Mouse (Mus musculus) thymus, adult 2 months (tissue): ENCODE measurements around the gene Gm16223. TPM values are rescaled to one million over a fixed set of nuclear protein-coding genes. Genes with fewer than 3 reads are reported as not detected.

Experiments used
- DNase-seq: peaks from one replicate; pipeline ENCODE4 v3.0.0; 2021
- H3K27ac ChIP-seq: fragments of 200-500 bp; 2 replicates; pipeline ENCODE4 v1.5.1; 2012; ENCODE audit warnings: low read length, control low read depth; ENCODE audit not compliant: control insufficient read depth, insufficient read depth
- H3K27me3 ChIP-seq: fragments of 200-500 bp; 2 replicates; pipeline ENCODE4 v1.6.1; 2012; ENCODE audit warnings: mild to moderate bottlenecking, low read length, moderate library complexity, mixed read lengths; ENCODE audit not compliant: control insufficient read depth, insufficient read depth
- H3K36me3 ChIP-seq: fragments of 200-500 bp; 2 replicates; pipeline ENCODE4 v1.6.1; 2012; ENCODE audit warnings: mild to moderate bottlenecking, low read length, moderate library complexity; ENCODE audit not compliant: control insufficient read depth, insufficient read depth
- H3K4me1 ChIP-seq: fragments of 200-500 bp; replicated peaks from 2 replicates; pipeline ENCODE4 v1.6.1; 2012; ENCODE audit warnings: low read length; ENCODE audit not compliant: control insufficient read depth, insufficient read depth
- H3K4me3 ChIP-seq: fragments of 200-500 bp; 2 replicates; pipeline ENCODE4 v1.5.1; 2012; ENCODE audit warnings: mild to moderate bottlenecking, low read length, control low read depth, moderate library complexity; ENCODE audit not compliant: control insufficient read depth, insufficient read depth
- CTCF ChIP-seq: fragments of 200-500 bp; IDR thresholded peaks from 2 replicates; pipeline ENCODE4 v1.5.1; 2012; ENCODE audit warnings: mild to moderate bottlenecking, control low read depth, low read length, moderate library complexity, borderline replicate concordance; ENCODE audit not compliant: control insufficient read depth, poor library complexity, insufficient read depth; ENCODE audit errors: extremely low read depth
- POLR2A ChIP-seq: fragments of 200-500 bp; IDR thresholded peaks from 2 replicates; pipeline ENCODE4 v1.6.1; 2012; ENCODE audit warnings: mild to moderate bottlenecking, low read length, control low read depth, moderate library complexity; ENCODE audit not compliant: control insufficient read depth, poor library complexity, insufficient read depth; ENCODE audit errors: extremely low read depth
- WGBS: fragments of 180-500 bp; shearing (Covaris S2); methylation state at CpG from one replicate; pipeline ENCODE4 v1.1.7; 2018; 5-methylcytosine and 5-hydroxymethylcytosine counted together
- polyA plus RNA-seq: library from polyadenylated mRNA; depleted of rRNA; stranded (reverse); fragments of >200 nt; gene quantifications from 2 replicates; pipeline ENCODE4 v1.2.3, GENCODE M21; 2012

Gene Gm16223
- polyA plus RNA-seq, 1 experiment: not detected

- Histone ChIP-seq H3K4me1 (no peaks in the 10 kb centered on the region), H3K27me3 (no peaks in the 10 kb centered on the region), H3K36me3 (no peaks in the 10 kb centered on the region), H3K27ac (no peak overlapping the region), H3K4me3 (no peak overlapping the region)
- TF ChIP-seq POLR2A: no peak
- TF ChIP-seq CTCF: no peak
- 84% methylated on average over 3 of the region's 3 CpGs for WGBS
- DNase-seq: no peak
These were observed 685 bp upstream of the Gm16223 start for GRCm38 (mm10) chr5:42067075-42067474.

GRCm38 (mm10) chr5:42068188-42068579 lies 424 bp downstream of the Gm16223 start:
- Histone ChIP-seq H3K4me1 (no peaks in the 10 kb centered on the region), H3K27ac (no peak overlapping the region), H3K27me3 (no peaks in the 10 kb centered on the region), H3K4me3 (no peak overlapping the region), H3K36me3 (no peaks in the 10 kb centered on the region)
- WGBS: 61% methylated on average over 1 of the region's 1 CpGs
- no peak for TF ChIP-seq CTCF
- TF ChIP-seq POLR2A: no peak
- DNase-seq: no peak

GRCm38 (mm10) chr5:42116586-42117346 lies 49.0 kb downstream of the Gm16223 start:
- 86% methylated on average over 5 of the region's 5 CpGs for WGBS
- no peaks in the 10 kb centered on the region for H3K36me3 ChIP-seq
- H3K4me3 ChIP-seq: no peak overlapping the region
- H3K27me3 ChIP-seq: no peaks in the 10 kb centered on the region
- H3K27ac ChIP-seq: no peak overlapping the region
- H3K4me1 ChIP-seq: no peaks in the 10 kb centered on the region
- no peak for DNase-seq
- TF ChIP-seq CTCF (no peak), POLR2A (no peak)

- H3K27ac ChIP-seq: no peak overlapping the region
- H3K4me3 ChIP-seq: no peak overlapping the region
- no peak for DNase-seq
- no peak for TF ChIP-seq CTCF
- TF ChIP-seq POLR2A: no peak
- no peaks in the 10 kb centered on the region for H3K27me3 ChIP-seq
- H3K4me1 ChIP-seq: no peaks in the 10 kb centered on the region
- no peaks in the 10 kb centered on the region for H3K36me3 ChIP-seq
These were observed 57.8 kb downstream of the Gm16223 start for GRCm38 (mm10) chr5:42125562-42125961.

- Histone ChIP-seq H3K27me3 (no peaks in the 10 kb centered on the region), H3K4me3 (no peak overlapping the region), H3K27ac (no peak overlapping the region), H3K36me3 (no peaks in the 10 kb centered on the region), H3K4me1 (no peaks in the 10 kb centered on the region)
- TF ChIP-seq POLR2A (no peak), CTCF (no peak)
- DNase-seq: no peak
- 80% methylated on average over 3 of the region's 3 CpGs for WGBS
These were observed 87.9 kb downstream of the Gm16223 start for GRCm38 (mm10) chr5:42155626-42156025.

- no peak overlapping the region for H3K27ac ChIP-seq
- no peak for DNase-seq
- WGBS: 91% methylated on average over 2 of the region's 2 CpGs
- H3K27me3 ChIP-seq: no peaks in the 10 kb centered on the region
- no peaks in the 10 kb centered on the region for H3K36me3 ChIP-seq
- H3K4me1 ChIP-seq: no peaks in the 10 kb centered on the region
- H3K4me3 ChIP-seq: no peak overlapping the region
- no peak for TF ChIP-seq POLR2A
- no peak for TF ChIP-seq CTCF
These were observed 97.0 kb downstream of the Gm16223 start for GRCm38 (mm10) chr5:42164731-42165130.

GRCm38 (mm10) chr5:42166311-42166710 lies 98.6 kb downstream of the Gm16223 start:
- TF ChIP-seq CTCF (no peak), POLR2A (no peak)
- H3K4me1 ChIP-seq: no peaks in the 10 kb centered on the region
- no peak overlapping the region for H3K4me3 ChIP-seq
- no peak overlapping the region for H3K27ac ChIP-seq
- 61% methylated on average over 1 of the region's 1 CpGs for WGBS
- no peak for DNase-seq
- H3K27me3 ChIP-seq: no peaks in the 10 kb centered on the region
- H3K36me3 ChIP-seq: no peaks in the 10 kb centered on the region
